Comparison of ENCODE assay signal across 8 mouse cellular contexts in the genomic region with DNA sequence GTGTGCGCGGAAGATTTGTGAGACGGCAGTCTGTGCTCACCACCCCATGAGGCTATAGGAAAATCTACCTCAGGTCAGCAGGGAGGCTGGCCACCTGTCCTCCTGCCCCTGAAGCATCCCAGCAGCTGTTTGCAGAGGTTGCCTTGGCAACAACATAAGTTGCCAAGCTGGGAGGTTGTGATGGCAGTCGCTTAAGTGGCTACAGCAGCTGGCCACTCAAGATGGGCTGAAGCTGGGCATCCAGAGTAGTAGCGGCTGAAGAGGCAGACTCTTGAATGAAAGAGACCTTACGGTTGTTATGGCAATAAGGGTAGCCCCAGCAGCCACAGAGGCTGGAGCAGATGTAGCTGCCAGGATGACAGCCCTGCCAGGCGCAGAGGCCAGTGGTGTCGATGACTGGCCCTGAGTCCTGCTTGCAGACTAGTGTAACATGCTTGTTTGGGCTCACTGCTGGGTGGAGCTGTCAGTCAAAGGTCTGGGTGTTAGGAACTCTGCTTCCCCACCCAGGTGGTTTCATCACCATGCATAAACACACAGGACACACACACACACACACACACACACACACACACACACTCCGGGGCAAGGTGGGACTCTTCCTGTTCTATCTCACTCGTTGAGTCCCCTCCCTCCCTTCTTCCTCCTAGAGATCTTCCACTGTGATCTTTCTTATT. TPM values are rescaled to one million over a fixed set of nuclear protein-coding genes. Genes with fewer than 3 reads are reported as not detected.
DNase-seq lines count a peak whose midpoint lies in the region; ATAC-seq lines count a peak whose summit lies in the region.

No protein-coding gene starts in this region.

- intact Hi-C loops in left cerebral cortex, postnatal 14 days (cut with DNase I), result no loop called here

- no peak overlapping the region for H3K4me3 ChIP-seq in limb, embryonic 12.5 days (replicated peaks)
- no peak overlapping the region for H3K4me3 ChIP-seq in limb, embryonic 10.5 days
- no peak overlapping the region for H3K4me3 ChIP-seq in embryonic facial prominence, embryonic 14.5 days (ENCODE audit: low read depth, low read length)
- H3K4me3 ChIP-seq in limb, embryonic 15.5 days, result no peak overlapping the region

- H3K9me3 ChIP-seq in limb, embryonic 12.5 days, result no peaks in the 10 kb centered on the region
- H3K9me3 ChIP-seq in limb, embryonic 10.5 days (replicated peaks), result no peaks in the 10 kb centered on the region
- H3K9me3 ChIP-seq in embryonic facial prominence, embryonic 14.5 days (ENCODE audit: control insufficient read depth, low read length), result no peaks in the 10 kb centered on the region
- no peaks in the 10 kb centered on the region for H3K9me3 ChIP-seq in limb, embryonic 15.5 days

- WGBS in limb, embryonic 12.5 days, result 78% methylated on average over 10 of the region's 10 CpGs
- 80% methylated on average over 10 of the region's 10 CpGs for WGBS in limb, embryonic 10.5 days
- WGBS in embryonic facial prominence, embryonic 14.5 days, result 61% methylated on average over 10 of the region's 10 CpGs
- 72% methylated on average over 10 of the region's 10 CpGs for WGBS in limb, embryonic 15.5 days

- no peaks in the 10 kb centered on the region for H3K4me1 ChIP-seq in limb, embryonic 12.5 days (replicated peaks)
- peaks cover 5% of the 10 kb centered on the region; the same call in 1 of the 2 replicates for H3K4me1 ChIP-seq in limb, embryonic 10.5 days
- no peaks in the 10 kb centered on the region for H3K4me1 ChIP-seq in embryonic facial prominence, embryonic 14.5 days (ENCODE audit: control insufficient read depth, insufficient read depth, low read length)
- no peaks in the 10 kb centered on the region for H3K4me1 ChIP-seq in limb, embryonic 15.5 days

- no peak for DNase-seq in limb, embryonic 10.5 days (ENCODE audit: low spot score)
- DNase-seq in embryonic facial prominence, embryonic 14.5 days (ENCODE audit: low spot score), result peak; percentile 72
- peak; percentile 69 for DNase-seq in retina, postnatal 1 day
- no peak for DNase-seq in kidney, adult 18-20 months
- no peak for DNase-seq in left cerebral cortex, postnatal 14 days (ENCODE audit: low spot score in 2 of 2)
- DNase-seq in kidney, postnatal 14 days, result no peak

- no peak overlapping the region for H3K4me2 ChIP-seq in limb, embryonic 12.5 days
- H3K4me2 ChIP-seq in embryonic facial prominence, embryonic 14.5 days (ENCODE audit: low read depth, low read length), result no peak overlapping the region
- no peak overlapping the region for H3K4me2 ChIP-seq in limb, embryonic 15.5 days

- peak; percentile 34; the same call in 1 of the 2 replicates for ATAC-seq in limb, embryonic 12.5 days (ENCODE audit: insufficient number of reproducible peaks, insufficient read depth, low FRiP score, low TSS enrichment, low read depth)
- peak; percentile 87 for ATAC-seq in embryonic facial prominence, embryonic 14.5 days (ENCODE audit: low read depth)
- 0 out of 2 replicates have a peak, but pooled peaks have one; percentile 42 for ATAC-seq in limb, embryonic 15.5 days (ENCODE audit: insufficient number of reproducible peaks, low FRiP score, low TSS enrichment, low read depth)

- no peaks in the 10 kb centered on the region for H3K27me3 ChIP-seq in limb, embryonic 12.5 days
- no peaks in the 10 kb centered on the region for H3K27me3 ChIP-seq in limb, embryonic 10.5 days (ENCODE audit: low read depth, poor library complexity, severe bottlenecking)
- no peaks in the 10 kb centered on the region for H3K27me3 ChIP-seq in embryonic facial prominence, embryonic 14.5 days (replicated peaks; ENCODE audit: control insufficient read depth, insufficient read depth, low read length)
- no peaks in the 10 kb centered on the region for H3K27me3 ChIP-seq in limb, embryonic 15.5 days

- H3K9ac ChIP-seq in limb, embryonic 12.5 days (replicated peaks), result no peak overlapping the region
- H3K9ac ChIP-seq in embryonic facial prominence, embryonic 14.5 days (ENCODE audit: low read depth, low read length), result no peak overlapping the region
- H3K9ac ChIP-seq in limb, embryonic 15.5 days, result no peak overlapping the region

- H3K27ac ChIP-seq in limb, embryonic 12.5 days, result no peak overlapping the region
- no peak overlapping the region for H3K27ac ChIP-seq in limb, embryonic 10.5 days
- no peak overlapping the region for H3K27ac ChIP-seq in embryonic facial prominence, embryonic 14.5 days (replicated peaks; ENCODE audit: low read depth, low read length)
- no peak overlapping the region for H3K27ac ChIP-seq in limb, embryonic 15.5 days

- H3K36me3 ChIP-seq in limb, embryonic 12.5 days, result no peaks in the 10 kb centered on the region
- no peaks in the 10 kb centered on the region for H3K36me3 ChIP-seq in limb, embryonic 10.5 days
- no peaks in the 10 kb centered on the region for H3K36me3 ChIP-seq in embryonic facial prominence, embryonic 14.5 days (ENCODE audit: control insufficient read depth, insufficient read depth, low read length)
- H3K36me3 ChIP-seq in limb, embryonic 15.5 days, result no peaks in the 10 kb centered on the region

RNA-seq across cellular contexts. Expression of a gene that starts 58.1 kb away (rescaled TPM):
- polyA plus RNA-seq in limb, embryonic 12.5 days (2016; fragmentation: Nextera tagmentation; extraction: Ambion mirVana), result 1.0 and 1.2 TPM in 2 replicates
- polyA plus RNA-seq in limb, embryonic 10.5 days (2016; fragmentation: Nextera tagmentation; extraction: Ambion mirVana), result 0.48 and 0.74 TPM in 2 replicates
- 1.7 and 2.5 TPM in 2 replicates for polyA plus RNA-seq in embryonic facial prominence, embryonic 14.5 days (2014; fragmentation: Nextera tagmentation; extraction: Ambion mirVana)
- 1.0 and 2.1 TPM in 2 replicates for polyA plus RNA-seq in limb, embryonic 15.5 days (2015; fragmentation: Nextera tagmentation; extraction: Ambion mirVana)
- under 1 TPM; 0.61 to 0.83 TPM for total RNA-seq in left cerebral cortex, postnatal 14 days (2021)

Comparison
In these comparisons a context has a peak if more than half of its experiments do, and no peak if none do; other contexts are left out.
1. ATAC-seq: peak in every context shown above with its lines; median percentile 87 in embryonic facial prominence, embryonic 14.5 days; 42 in limb, embryonic 15.5 days; 34 in limb, embryonic 12.5 days.
2. DNase-seq: peak in embryonic facial prominence, embryonic 14.5 days (single experiment) and retina, postnatal 1 day (single experiment); none in limb, embryonic 10.5 days (single experiment), kidney, adult 18-20 months (single experiment), left cerebral cortex, postnatal 14 days (0 of 2) and kidney, postnatal 14 days (single experiment).